Mouse (Mus musculus) lung, embryonic 16.5 days (tissue): Measurements from ENCODE around the gene Ildr1. TPM values are rescaled to one million over a fixed set of nuclear protein-coding genes. Genes with fewer than 3 reads are reported as not detected.

Source experiments
- ATAC-seq: fragments of 200-750 bp; cut with Nextera tagmentation; 2 replicates; pipeline ENCODE4 v1.8.0; 2017; ENCODE audit warnings: low read depth, mild to moderate bottlenecking, moderate library complexity
- H3K27ac ChIP-seq: fragments of 300-500 bp; sonication (generic); 2 replicates; pipeline ENCODE4 v1.5.1; 2014; ENCODE audit warnings: mild to moderate bottlenecking, control low read depth, low read length
- H3K27me3 ChIP-seq: fragments of 300-500 bp; sonication (generic); 2 replicates; pipeline ENCODE4 v1.6.1; 2014; ENCODE audit warnings: low read depth, low read length, mixed read lengths; ENCODE audit not compliant: control insufficient read depth, insufficient read depth
- H3K36me3 ChIP-seq: fragments of 300-500 bp; sonication (generic); 2 replicates; pipeline ENCODE4 v1.6.1; 2014; ENCODE audit warnings: low read length; ENCODE audit not compliant: control insufficient read depth, insufficient read depth
- H3K4me1 ChIP-seq: fragments of 300-500 bp; sonication (generic); replicated peaks from 2 replicates; pipeline ENCODE4 v1.6.1; 2014; ENCODE audit warnings: low read length, mixed read lengths; ENCODE audit not compliant: control insufficient read depth, insufficient read depth
- H3K4me2 ChIP-seq: fragments of 300-500 bp; sonication (generic); 2 replicates; pipeline ENCODE4 v1.6.1; 2014; ENCODE audit warnings: low read depth, low read length, control low read depth
- H3K4me3 ChIP-seq: fragments of 300-500 bp; sonication (generic); 2 replicates; pipeline ENCODE4 v1.5.1; 2014; ENCODE audit warnings: mild to moderate bottlenecking, low read length, control low read depth
- H3K9ac ChIP-seq: fragments of 300-500 bp; sonication (generic); 2 replicates; pipeline ENCODE4 v1.6.1; 2014; ENCODE audit warnings: low read length, control low read depth
- H3K9me3 ChIP-seq: fragments of 300-500 bp; sonication (generic); 2 replicates; pipeline ENCODE4 v1.6.1; 2016; ENCODE audit warnings: low read length; ENCODE audit not compliant: control insufficient read depth
- WGBS: fragments of 180-500 bp; shearing (Covaris S2); extraction: QIAGEN DNeasy Blood & Tissue Kit; methylation state at CpG from one replicate; pipeline ENCODE4 v1.1.7; 2014; 5-methylcytosine and 5-hydroxymethylcytosine counted together
- polyA plus RNA-seq: library from polyadenylated mRNA; unstranded; fragments of >200 nt; fragmentation: Nextera tagmentation; extraction: Ambion mirVana; gene quantifications from 2 replicates; pipeline ENCODE4 v1.2.1, GENCODE M21; 2015

Ildr1 gene
- polyA plus RNA-seq, 1 experiment from 2014 or later = 8.5 TPM

DNA sequence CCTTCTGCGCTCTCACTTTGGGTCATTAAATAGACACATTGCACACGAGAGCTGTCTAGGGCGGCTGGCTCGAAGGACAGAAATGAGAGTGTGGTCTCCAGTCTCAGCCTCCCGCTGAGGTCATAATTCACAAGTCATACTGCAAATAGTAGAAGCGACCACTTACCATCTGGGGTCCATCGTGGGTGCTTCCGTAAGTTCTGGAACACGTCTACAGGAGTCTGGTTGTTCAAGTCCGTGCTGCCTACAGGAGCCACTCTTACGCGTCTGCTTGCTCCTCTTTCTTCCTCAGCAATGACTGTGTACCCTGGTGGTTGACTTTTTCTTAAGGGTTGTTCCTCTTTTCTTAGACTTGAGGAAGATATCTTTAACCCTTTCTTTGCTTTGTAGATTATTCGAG lies 28.0 kb upstream of the Ildr1 start, which contains the start of gene Cd86:
TSS of gene Cd86 (minus strand) at position 300 of the 400 bp plus-strand sequence.
- H3K27ac ChIP-seq = no peak within 1 kb of the TSS
- H3K27me3 ChIP-seq = no peaks in the 10 kb centered on the region
- no peak within 1 kb of the TSS for H3K9ac ChIP-seq
- H3K36me3 ChIP-seq = no peaks in the 10 kb centered on the region
- WGBS = 63% methylated on average over 13 of the region's 13 CpGs
- no peak within 1 kb of the TSS for H3K4me2 ChIP-seq
- H3K9me3 ChIP-seq = no peaks in the 10 kb centered on the region
- H3K4me3 ChIP-seq = no peak within 1 kb of the TSS
- ATAC-seq = no peak
- no peaks in the 10 kb centered on the region for H3K4me1 ChIP-seq

DNA sequence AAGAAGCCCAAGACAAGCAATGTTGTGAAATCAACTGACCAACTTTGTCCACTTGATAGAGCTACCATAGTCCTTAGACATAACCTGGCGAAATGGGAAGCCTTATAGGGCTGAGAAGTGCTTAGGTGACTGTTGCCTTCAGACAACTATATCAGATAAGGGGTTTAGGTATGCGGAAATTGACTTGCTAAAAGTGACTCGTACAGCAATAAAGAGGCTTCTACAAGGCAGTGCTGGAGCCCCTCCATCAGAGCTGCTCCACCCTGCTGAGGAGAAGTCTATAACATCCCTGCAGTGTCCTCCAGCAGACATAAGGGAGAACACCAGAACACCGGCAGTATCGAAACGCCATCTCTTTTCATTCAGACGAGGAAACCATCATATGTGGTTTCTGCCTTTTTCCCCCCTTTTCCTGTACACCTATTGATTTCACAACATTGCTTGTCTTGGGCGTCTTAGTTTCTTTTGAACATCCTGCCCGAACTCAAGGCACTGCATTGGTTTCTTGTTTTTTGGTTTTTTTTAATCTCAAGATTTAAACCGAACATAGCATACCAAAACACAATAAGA lies 27.2 kb upstream of the Ildr1 start:
- Histone ChIP-seq H3K36me3 (no peaks in the 10 kb centered on the region), H3K27ac (no peak overlapping the region), H3K27me3 (no peaks in the 10 kb centered on the region), H3K4me1 (no peaks in the 10 kb centered on the region), H3K4me2 (no peak overlapping the region), H3K4me3 (no peak overlapping the region), H3K9ac (no peak overlapping the region), H3K9me3 (no peaks in the 10 kb centered on the region)
- ATAC-seq = no peak
- 79% methylated on average over 10 of the region's 10 CpGs for WGBS

DNA sequence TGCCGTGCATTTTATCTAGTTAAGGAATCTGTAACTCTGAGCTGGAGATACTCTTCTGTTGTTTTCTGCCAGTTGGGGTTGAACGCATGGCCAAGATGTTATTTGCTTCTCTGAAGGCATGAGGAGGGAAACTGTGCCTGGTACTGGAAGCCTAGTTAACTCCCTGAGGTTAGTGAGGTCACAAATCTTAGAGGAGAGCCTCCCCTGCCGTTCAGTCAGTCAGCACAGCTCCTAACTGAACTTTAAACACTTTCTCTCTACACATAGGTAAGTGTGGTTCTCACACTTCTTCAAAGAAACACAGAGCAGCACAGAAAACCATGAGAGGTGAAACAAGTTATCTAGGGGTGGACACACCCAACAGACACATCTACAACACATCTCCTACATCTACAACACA lies 23.2 kb upstream of the Ildr1 start:
- ATAC-seq = no peak
- WGBS = 77% methylated on average over 3 of the region's 3 CpGs

DNA sequence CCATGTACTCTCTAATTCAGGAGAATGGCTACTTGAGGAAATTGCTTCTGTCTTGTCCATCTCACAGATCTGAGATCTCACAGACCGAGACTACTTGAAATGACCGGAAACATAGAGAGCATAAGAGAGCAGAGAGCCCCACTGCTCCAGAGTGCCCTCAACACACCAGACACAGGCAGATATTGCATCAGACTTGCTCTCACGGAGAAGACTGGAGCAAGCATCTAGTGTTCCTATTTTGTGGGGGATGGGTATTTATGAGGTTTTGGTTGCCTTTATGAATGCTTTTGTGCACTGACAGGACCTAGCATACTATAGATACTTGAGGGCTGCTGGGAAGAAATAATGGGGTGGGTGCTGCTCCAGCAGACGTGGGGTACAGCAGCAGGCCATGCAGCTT lies 20.6 kb upstream of the Ildr1 start:
- H3K4me2 ChIP-seq = no peak overlapping the region
- no peaks in the 10 kb centered on the region for H3K4me1 ChIP-seq
- no peak overlapping the region for H3K9ac ChIP-seq
- no peak overlapping the region for H3K4me3 ChIP-seq
- no peaks in the 10 kb centered on the region for H3K9me3 ChIP-seq
- H3K27ac ChIP-seq = no peak overlapping the region
- H3K36me3 ChIP-seq = no peaks in the 10 kb centered on the region
- WGBS = 72% methylated on average over 4 of the region's 4 CpGs
- no peak for ATAC-seq
- H3K27me3 ChIP-seq = no peaks in the 10 kb centered on the region

More for the DNA sequence above, 23.2 kb upstream of the Ildr1 start:
- Histone ChIP-seq H3K4me3 (no peak overlapping the region), H3K36me3 (no peaks in the 10 kb centered on the region), H3K27ac (no peak overlapping the region), H3K27me3 (no peaks in the 10 kb centered on the region), H3K4me2 (no peak overlapping the region), H3K4me1 (no peaks in the 10 kb centered on the region), H3K9me3 (no peaks in the 10 kb centered on the region), H3K9ac (no peak overlapping the region)

DNA sequence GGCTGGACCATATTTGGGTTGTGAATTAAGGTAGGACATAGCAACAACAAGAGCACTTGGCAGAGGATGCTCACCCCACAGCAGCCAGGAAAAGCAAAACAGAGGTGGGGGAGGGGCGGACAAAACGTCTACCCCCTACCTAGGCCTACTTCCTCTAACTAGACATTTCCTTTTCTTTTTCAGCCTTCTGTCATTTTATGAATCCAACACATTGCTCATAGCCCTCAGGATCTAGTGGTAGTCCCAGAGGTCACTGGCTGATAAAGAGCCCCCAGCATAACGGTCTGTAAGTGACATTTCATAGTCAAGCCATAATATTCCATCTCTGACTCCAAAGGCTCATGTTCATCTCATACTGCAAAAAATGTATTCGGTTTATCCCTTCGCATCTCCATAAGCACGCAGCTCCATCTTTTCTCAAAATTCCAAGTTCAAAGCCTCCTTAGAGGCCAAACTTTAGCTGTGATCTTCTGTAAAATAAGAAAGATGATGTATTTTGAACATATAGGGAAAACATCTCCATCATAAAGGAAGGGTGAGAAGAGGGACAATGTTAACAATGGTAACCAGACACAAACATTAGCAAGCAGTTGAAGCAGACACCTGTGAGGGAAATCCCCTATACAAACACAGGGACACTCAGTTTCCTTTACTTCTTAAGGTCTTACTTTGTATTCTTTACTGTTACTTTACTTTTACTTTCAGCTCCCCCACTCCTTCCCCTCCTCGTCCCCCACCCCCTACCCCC lies 19.1 kb upstream of the Ildr1 start:
- ATAC-seq = no peak
- 59% methylated on average over 7 of the region's 7 CpGs for WGBS
- no peak overlapping the region for H3K27ac ChIP-seq
- H3K36me3 ChIP-seq = no peaks in the 10 kb centered on the region
- H3K4me1 ChIP-seq = no peaks in the 10 kb centered on the region
- no peaks in the 10 kb centered on the region for H3K27me3 ChIP-seq
- no peaks in the 10 kb centered on the region for H3K9me3 ChIP-seq
- H3K4me2 ChIP-seq = no peak overlapping the region
- no peak overlapping the region for H3K4me3 ChIP-seq
- no peak overlapping the region for H3K9ac ChIP-seq

DNA sequence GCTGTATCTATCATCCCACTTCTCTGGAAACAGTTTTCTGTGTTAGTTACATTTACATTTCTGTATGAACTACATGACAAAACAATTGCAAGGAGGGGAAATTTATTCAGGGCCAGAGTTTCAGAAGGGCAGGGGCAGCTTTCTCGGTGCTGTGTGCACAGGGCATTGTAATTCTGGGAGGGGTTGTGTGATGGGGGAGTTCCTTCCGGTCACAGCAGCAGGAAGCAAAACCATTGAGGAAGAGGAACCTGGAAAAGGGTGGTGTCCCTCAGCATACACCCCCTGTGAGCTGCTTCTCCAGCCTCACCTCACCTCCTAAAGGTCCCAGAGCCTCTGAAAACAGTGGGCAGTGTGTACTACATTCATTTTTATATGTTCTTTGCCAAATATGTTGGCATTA lies 18.5 kb upstream of the Ildr1 start:
- Histone ChIP-seq H3K27ac (no peak overlapping the region), H3K36me3 (no peaks in the 10 kb centered on the region), H3K4me3 (no peak overlapping the region), H3K9me3 (no peaks in the 10 kb centered on the region), H3K4me2 (no peak overlapping the region), H3K4me1 (no peaks in the 10 kb centered on the region), H3K27me3 (no peaks in the 10 kb centered on the region), H3K9ac (no peak overlapping the region)
- no peak for ATAC-seq
- WGBS = 28% methylated on average over 2 of the region's 2 CpGs

DNA sequence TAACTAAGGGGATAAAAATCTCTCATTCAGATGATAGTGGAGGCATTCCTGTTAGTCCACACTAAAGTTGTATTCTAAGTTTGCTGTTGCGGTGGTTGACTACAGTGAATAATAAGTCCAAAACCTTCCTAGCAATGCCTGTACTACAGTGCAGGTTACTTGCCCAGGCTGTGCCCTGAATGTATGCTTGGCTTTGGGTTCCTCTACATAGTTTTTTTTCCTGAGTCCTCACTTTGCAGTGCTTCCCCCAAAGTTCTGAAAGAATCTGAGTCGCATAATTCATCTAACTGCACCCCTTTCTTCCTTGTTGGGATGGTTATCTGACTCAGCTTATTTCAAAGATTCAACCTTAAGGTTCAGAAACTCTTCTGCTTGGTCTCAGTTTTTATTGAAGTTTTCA lies 17.9 kb upstream of the Ildr1 start:
- 89% methylated on average over 2 of the region's 2 CpGs for WGBS
- Histone ChIP-seq H3K9me3 (no peaks in the 10 kb centered on the region), H3K27me3 (no peaks in the 10 kb centered on the region), H3K36me3 (no peaks in the 10 kb centered on the region), H3K27ac (no peak overlapping the region), H3K9ac (no peak overlapping the region), H3K4me3 (no peak overlapping the region), H3K4me2 (no peak overlapping the region), H3K4me1 (no peaks in the 10 kb centered on the region)
- ATAC-seq = no peak

DNA sequence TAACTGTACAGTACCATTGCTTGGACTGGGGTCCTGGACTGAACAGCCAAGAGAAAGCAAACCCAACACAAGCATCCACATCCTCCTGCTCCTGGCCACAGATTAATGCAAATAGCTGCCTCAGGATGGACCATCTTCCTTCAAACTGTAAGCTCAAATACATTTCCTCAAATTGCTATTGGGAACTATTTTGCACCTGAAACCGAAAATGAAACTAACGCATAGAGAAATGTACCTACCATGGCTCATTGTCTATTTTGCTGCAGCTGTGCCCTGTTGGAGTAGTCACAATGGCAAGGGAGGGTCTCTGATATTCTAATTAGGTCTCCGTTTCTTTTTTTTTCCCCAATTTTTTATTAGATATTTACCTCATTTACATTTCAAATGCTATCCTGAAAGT lies 11.9 kb upstream of the Ildr1 start:
- H3K36me3 ChIP-seq = no peaks in the 10 kb centered on the region
- no peak for ATAC-seq
- no peaks in the 10 kb centered on the region for H3K9me3 ChIP-seq
- H3K27ac ChIP-seq = no peak overlapping the region
- H3K4me1 ChIP-seq = no peaks in the 10 kb centered on the region
- H3K4me2 ChIP-seq = no peak overlapping the region
- no peaks in the 10 kb centered on the region for H3K27me3 ChIP-seq
- WGBS = 91% methylated on average over 3 of the region's 3 CpGs
- no peak overlapping the region for H3K4me3 ChIP-seq
- no peak overlapping the region for H3K9ac ChIP-seq

DNA sequence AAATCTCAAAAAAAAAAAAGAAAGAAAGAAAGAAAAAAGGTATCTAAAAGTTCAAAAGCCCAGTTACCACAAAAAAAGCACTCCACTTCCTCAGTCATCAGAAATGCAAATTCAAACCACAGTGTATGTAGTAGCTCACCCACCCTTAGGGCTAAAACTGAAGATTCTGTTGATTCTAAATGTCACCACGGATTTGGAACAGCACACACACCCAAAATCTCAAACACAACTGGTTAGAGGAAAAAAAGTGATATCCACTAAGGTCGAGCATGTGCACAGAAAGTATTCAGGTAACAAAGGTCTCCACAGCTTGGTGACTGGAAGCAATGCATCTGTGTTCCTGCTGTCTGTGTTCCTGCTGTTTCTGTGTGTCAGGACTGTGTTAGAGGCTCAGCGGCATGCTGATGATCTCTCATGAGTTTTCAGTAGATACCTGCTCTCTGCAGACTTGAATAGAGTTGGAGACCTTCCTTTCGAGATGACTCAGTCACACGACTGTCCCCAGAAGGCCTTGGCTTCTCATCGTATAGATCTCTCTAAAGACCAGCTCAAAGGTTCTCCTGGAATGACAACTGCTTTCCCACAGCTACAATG lies 9.4 kb upstream of the Ildr1 start:
- ATAC-seq = no peak
- Histone ChIP-seq H3K4me2 (no peak overlapping the region), H3K27ac (no peak overlapping the region), H3K9ac (no peak overlapping the region), H3K27me3 (no peaks in the 10 kb centered on the region), H3K9me3 (no peaks in the 10 kb centered on the region), H3K4me3 (no peak overlapping the region), H3K4me1 (no peaks in the 10 kb centered on the region), H3K36me3 (no peaks in the 10 kb centered on the region)
- 69% methylated on average over 6 of the region's 6 CpGs for WGBS
